8 mouse cellular contexts compared by ENCODE assay signal in the genomic region with DNA sequence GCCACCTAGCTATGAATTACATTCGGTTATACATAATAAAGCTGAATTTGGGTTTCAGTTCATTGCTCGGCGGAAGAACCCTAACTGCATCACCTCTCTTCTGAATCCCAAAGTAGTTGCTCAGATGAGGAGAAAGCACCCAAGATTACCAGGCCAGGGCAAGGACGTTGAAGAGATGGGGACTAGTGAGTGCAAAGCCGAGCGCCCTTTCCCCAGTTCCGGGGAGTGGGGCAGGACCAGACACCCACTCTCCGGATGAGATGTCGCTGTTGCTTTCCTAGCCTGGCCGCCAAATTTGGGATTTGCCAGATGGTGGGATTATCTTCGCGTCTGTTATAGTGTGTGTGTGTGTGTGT. TPM values are rescaled to one million over a fixed set of nuclear protein-coding genes. Genes with fewer than 3 reads are reported as not detected.
DNase-seq lines count a peak whose midpoint lies in the region; ATAC-seq lines count a peak whose summit lies in the region.

No protein-coding gene starts in this region.

- H3K27me3 ChIP-seq in heart, embryonic 13.5 days (replicated peaks), result peaks cover 99% of the 10 kb centered on the region
- peaks cover 91% of the 10 kb centered on the region for H3K27me3 ChIP-seq in forebrain, embryonic 15.5 days
- peaks cover 94% of the 10 kb centered on the region for H3K27me3 ChIP-seq in midbrain, embryonic 14.5 days (ENCODE audit: control insufficient read depth, insufficient read depth, low read length)

- intact Hi-C loops in heart, postnatal 14 days (cut with DNase I), result loop anchor here (5.0 to 10.0 kb wide), 4 partner anchors 43 to 1755 kb away; no protein-coding TSS in a partner anchor

- H3K4me1 ChIP-seq in heart, embryonic 13.5 days, result peaks cover 37% of the 10 kb centered on the region
- peaks cover 26% of the 10 kb centered on the region for H3K4me1 ChIP-seq in forebrain, embryonic 15.5 days
- peaks cover 7% of the 10 kb centered on the region; the same call in 1 of the 2 replicates for H3K4me1 ChIP-seq in midbrain, embryonic 14.5 days (ENCODE audit: control insufficient read depth, insufficient read depth, low read length)

- 0 out of 2 replicates have a peak overlapping the region, but pooled peaks have one; percentile 24 for H3K4me2 ChIP-seq in heart, embryonic 13.5 days
- 0 out of 2 replicates have a peak overlapping the region, but pooled peaks have one; percentile 11 for H3K4me2 ChIP-seq in forebrain, embryonic 15.5 days (replicated peaks)
- H3K4me2 ChIP-seq in midbrain, embryonic 14.5 days (ENCODE audit: low read length), result peak overlapping the region; percentile 53

- no peak for ATAC-seq in heart, embryonic 13.5 days (ENCODE audit: extremely low read depth, insufficient number of reproducible peaks, low FRiP score, low TSS enrichment)
- no peak for ATAC-seq in forebrain, embryonic 15.5 days (replicated peaks)
- ATAC-seq in midbrain, embryonic 14.5 days (ENCODE audit: low FRiP score, low TSS enrichment), result no peak
- no peak for ATAC-seq in cerebellum, adult (ENCODE audit: insufficient number of reproducible peaks, low FRiP score, low TSS enrichment)

- DNase-seq in heart, postnatal 14 days, result no peak
- peak; percentile 40 for DNase-seq in ZHBTc4 (ENCODE audit: low read depth, low spot score)
- peak; percentile 46 for DNase-seq in midbrain, embryonic 14.5 days
- no peak for DNase-seq in spleen, adult 18-20 months
- no peak for DNase-seq in lung, postnatal 25 days (ENCODE audit: low spot score)

- no peak overlapping the region for H3K4me3 ChIP-seq in heart, embryonic 13.5 days
- H3K4me3 ChIP-seq in forebrain, embryonic 15.5 days, result no peak overlapping the region
- H3K4me3 ChIP-seq in midbrain, embryonic 14.5 days (replicated peaks; ENCODE audit: low read depth, low read length), result no peak overlapping the region; the same call in 1 of the 2 replicates

- H3K27ac ChIP-seq in heart, embryonic 13.5 days (replicated peaks), result no peak overlapping the region
- peak overlapping the region; percentile 75 for H3K27ac ChIP-seq in forebrain, embryonic 15.5 days (replicated peaks)
- peak overlapping the region; percentile 70 for H3K27ac ChIP-seq in midbrain, embryonic 14.5 days (replicated peaks; ENCODE audit: low read depth, low read length)

- WGBS in heart, embryonic 13.5 days, result 5% methylated on average over 12 of the region's 12 CpGs
- WGBS in forebrain, embryonic 15.5 days, result 5% methylated on average over 12 of the region's 12 CpGs
- 4% methylated on average over 12 of the region's 12 CpGs for WGBS in midbrain, embryonic 14.5 days

- no peaks in the 10 kb centered on the region for H3K36me3 ChIP-seq in heart, embryonic 13.5 days
- H3K36me3 ChIP-seq in forebrain, embryonic 15.5 days, result no peaks in the 10 kb centered on the region
- no peaks in the 10 kb centered on the region for H3K36me3 ChIP-seq in midbrain, embryonic 14.5 days (ENCODE audit: control insufficient read depth, insufficient read depth, low read length)

- H3K9me3 ChIP-seq in heart, embryonic 13.5 days, result no peaks in the 10 kb centered on the region
- H3K9me3 ChIP-seq in forebrain, embryonic 15.5 days, result no peaks in the 10 kb centered on the region
- H3K9me3 ChIP-seq in midbrain, embryonic 14.5 days (ENCODE audit: control insufficient read depth, low read length), result no peaks in the 10 kb centered on the region

- no peak overlapping the region for H3K9ac ChIP-seq in heart, embryonic 13.5 days
- H3K9ac ChIP-seq in forebrain, embryonic 15.5 days (replicated peaks), result no peak overlapping the region
- no peak overlapping the region for H3K9ac ChIP-seq in midbrain, embryonic 14.5 days (replicated peaks; ENCODE audit: low read length)

RNA-seq across cellular contexts. Expression of gene Nr2f2, which starts 36.4 kb away (rescaled TPM):
- 24.5 and 27.3 TPM in 2 replicates for polyA plus RNA-seq in heart, embryonic 13.5 days (2015; fragmentation: Nextera tagmentation; extraction: Ambion mirVana)
- total RNA-seq in heart, postnatal 14 days (2021), result 10 to 100 TPM; 24.8 to 26.9 TPM
- 76.2 and 95.0 TPM in 2 replicates for polyA plus RNA-seq in forebrain, embryonic 15.5 days (2015; fragmentation: Nextera tagmentation; extraction: Ambion mirVana)
- 113 and 120 TPM in 2 replicates for polyA plus RNA-seq in midbrain, embryonic 14.5 days (2014; fragmentation: Nextera tagmentation; extraction: Ambion mirVana)

Comparison
In these comparisons a context has a peak if more than half of its experiments do, and no peak if none do; other contexts are left out.
1. DNase-seq: peak in ZHBTc4 (single experiment) and midbrain, embryonic 14.5 days (single experiment); none in heart, postnatal 14 days (0 of 2), spleen, adult 18-20 months (0 of 2) and lung, postnatal 25 days (single experiment).
2. Peak in every context shown above with its lines, with median percentiles within 50 percentile points of each other: H3K4me2 ChIP-seq.